Mouse (Mus musculus): ENCODE measurements around the gene Tiam2. TPM values are rescaled to one million over a fixed set of nuclear protein-coding genes. Genes with fewer than 3 reads are reported as not detected.
A peak's percentile ranks its signal among the peaks of the same experiment; 100 is the strongest.

Tiam2 gene
- total and polyA plus RNA-seq, 3 experiments = 0.42 to 1.9 TPM; not detected in 1

- Histone ChIP-seq H3K4me1 (ENCODE audit: control insufficient read depth in 1 of 2, insufficient read depth in 2 of 2, low read length in 2 of 2) (no peaks in the 10 kb centered on the region), H3K36me3 (ENCODE audit: control insufficient read depth in 1 of 2, insufficient read depth in 2 of 2, low read length in 2 of 2) (no peaks in the 10 kb centered on the region)
Measured at GRCm38 (mm10) chr17:3435299-3435698, 108.9 kb downstream of the Tiam2 start.

GRCm38 (mm10) chr17:3436841-3437515, 110.6 kb downstream of the Tiam2 start:
- H3K36me3 ChIP-seq (ENCODE audit: control insufficient read depth in 1 of 2, insufficient read depth in 2 of 2, low read length in 2 of 2) = no peaks in the 10 kb centered on the region
- H3K9ac ChIP-seq (ENCODE audit: control insufficient read depth, low read depth, low read length, poor library complexity, severe bottlenecking) = no peak overlapping the region
- TF ChIP-seq RAD21 (IDR thresholded peaks at IDR 0.05; ENCODE audit: low read depth, low read length) (no peak), MYB (IDR thresholded peaks at IDR 0.05; ENCODE audit: low read depth, low read length) (no peak), TAL1 (IDR thresholded peaks at IDR 0.05; ENCODE audit: low read length) (no peak), MXI1 (IDR thresholded peaks at IDR 0.05; ENCODE audit: low read depth, low read length) (no peak), ZNF384 (IDR thresholded peaks at IDR 0.05; ENCODE audit: low read depth, low read length) (no peak), ZMIZ1 (IDR thresholded peaks at IDR 0.05; ENCODE audit: low read depth, low read length) (no peak), ZC3H11A (IDR thresholded peaks at IDR 0.05; ENCODE audit: low read depth, low read length) (no peak), KAT2A (conservative IDR thresholded peaks at IDR 0.05; ENCODE audit: low read depth, low read length) (no peak), CTCF (IDR thresholded peaks at IDR 0.05 in 2 of 3, conservative IDR thresholded peaks at IDR 0.05 in 1 of 3; ENCODE audit: control insufficient read depth in 1 of 3, insufficient read depth in 1 of 3, low read depth in 2 of 3, low read length in 3 of 3, poor library complexity in 1 of 3, severe bottlenecking in 1 of 3) (no peak), ELF1 (IDR thresholded peaks at IDR 0.05; ENCODE audit: low read depth, low read length) (no peak)
- H3K27me3 ChIP-seq (ENCODE audit: control insufficient read depth in 1 of 2, insufficient read depth in 2 of 2, low read length in 2 of 2) = peaks cover 11 to 14% of the 10 kb centered on the region in 2 experiments
- H3K4me3 ChIP-seq (ENCODE audit: control insufficient read depth in 1 of 2, insufficient read depth in 1 of 2, low read depth in 2 of 2, low read length in 2 of 2) = no peak overlapping the region
- H3K27ac ChIP-seq (ENCODE audit: control insufficient read depth, low read depth, low read length) = no peak overlapping the region
- no peaks in the 10 kb centered on the region for H3K79me2 ChIP-seq (ENCODE audit: control insufficient read depth, insufficient read depth, low read length, poor library complexity)
- DNase-seq (ENCODE audit: low read depth, low spot score) = no peak
- no peaks in the 10 kb centered on the region for H3K4me1 ChIP-seq (ENCODE audit: control insufficient read depth in 1 of 2, insufficient read depth in 2 of 2, low read length in 2 of 2)
- H3K9me3 ChIP-seq (replicated peaks; ENCODE audit: insufficient read depth, low read length) = no peaks in the 10 kb centered on the region

More at GRCm38 (mm10) chr17:3435299-3435698, 108.9 kb downstream of the Tiam2 start:
- no peak overlapping the region for H3K4me3 ChIP-seq (ENCODE audit: control insufficient read depth in 1 of 2, insufficient read depth in 1 of 2, low read depth in 2 of 2, low read length in 2 of 2)
- H3K27ac ChIP-seq (ENCODE audit: control insufficient read depth, low read depth, low read length) = no peak overlapping the region
- no peak for DNase-seq (ENCODE audit: low read depth, low spot score)
- no peak overlapping the region for H3K9ac ChIP-seq (ENCODE audit: control insufficient read depth, low read depth, low read length, poor library complexity, severe bottlenecking)
- H3K9me3 ChIP-seq (replicated peaks; ENCODE audit: insufficient read depth, low read length) = no peaks in the 10 kb centered on the region
- H3K79me2 ChIP-seq (ENCODE audit: control insufficient read depth, insufficient read depth, low read length, poor library complexity) = no peaks in the 10 kb centered on the region
- H3K27me3 ChIP-seq (ENCODE audit: control insufficient read depth in 1 of 2, insufficient read depth in 2 of 2, low read length in 2 of 2) = peaks cover 11 to 12% of the 10 kb centered on the region in 2 experiments
- TF ChIP-seq USF1 (IDR thresholded peaks at IDR 0.05; ENCODE audit: low read depth, low read length) = no peak
- no peak for TF ChIP-seq ZNF384 (IDR thresholded peaks at IDR 0.05; ENCODE audit: low read depth, low read length)
- TF ChIP-seq TCF12 (IDR thresholded peaks at IDR 0.05; ENCODE audit: low read depth, low read length) = peak; percentile 53; the same call in 1 of the 2 replicates
- no peak for TF ChIP-seq E2F4 (IDR thresholded peaks at IDR 0.05; ENCODE audit: borderline replicate concordance, low read depth, low read length)
- no peak for TF ChIP-seq EP300 (IDR thresholded peaks at IDR 0.05; ENCODE audit: low read depth in 1 of 2, low read length in 2 of 2)

Data from MEL (cell line).